Mouse (Mus musculus) kidney, embryonic 15.5 days (tissue): ENCODE data around the gene Ifna7. TPM values are rescaled to one million over a fixed set of nuclear protein-coding genes. Genes with fewer than 3 reads are reported as not detected.
A peak's percentile ranks its signal among the peaks of the same experiment; 100 is the strongest.

ENCODE experiments used
- ATAC-seq: fragments of 200-750 bp; cut with Nextera tagmentation; replicated peaks from 2 replicates; pipeline ENCODE4 v1.8.0; 2017; ENCODE audit warnings: moderate TSS enrichment; ENCODE audit not compliant: low FRiP score
- H3K27ac ChIP-seq: fragments of 300-500 bp; sonication (generic); 2 replicates; pipeline ENCODE4 v1.5.1; 2015; ENCODE audit warnings: mild to moderate bottlenecking, inconsistent platforms
- H3K27me3 ChIP-seq: fragments of 300-500 bp; sonication (generic); 2 replicates; pipeline ENCODE4 v1.6.1; 2015; ENCODE audit warnings: inconsistent platforms
- H3K36me3 ChIP-seq: fragments of 300-500 bp; sonication (generic); 2 replicates; pipeline ENCODE4 v1.6.1; 2015; ENCODE audit warnings: inconsistent platforms
- H3K4me1 ChIP-seq: fragments of 300-500 bp; sonication (generic); 2 replicates; pipeline ENCODE4 v1.6.1; 2015; ENCODE audit warnings: inconsistent platforms
- H3K4me2 ChIP-seq: fragments of 300-500 bp; sonication (generic); 2 replicates; pipeline ENCODE4 v1.6.1; 2015; ENCODE audit warnings: moderate library complexity, mild to moderate bottlenecking, inconsistent platforms
- H3K4me3 ChIP-seq: fragments of 300-500 bp; sonication (generic); replicated peaks from 2 replicates; pipeline ENCODE4 v1.5.1; 2015; ENCODE audit warnings: mild to moderate bottlenecking, inconsistent platforms
- H3K9ac ChIP-seq: fragments of 300-500 bp; sonication (generic); 2 replicates; pipeline ENCODE4 v1.6.1; 2015; ENCODE audit warnings: mild to moderate bottlenecking, inconsistent platforms
- H3K9me3 ChIP-seq: fragments of 300-500 bp; sonication (generic); replicated peaks from 2 replicates; pipeline ENCODE4 v1.6.1; 2016; ENCODE audit warnings: inconsistent platforms
- WGBS: fragments of 180-500 bp; shearing (Covaris S2); methylation state at CpG from one replicate; pipeline ENCODE4 v1.1.7; 2015; ENCODE audit warnings: mixed read lengths; 5-methylcytosine and 5-hydroxymethylcytosine counted together
- polyA plus RNA-seq: library from polyadenylated mRNA; unstranded; fragments of >200 nt; fragmentation: Nextera tagmentation; extraction: Ambion mirVana; gene quantifications from 2 replicates; pipeline ENCODE4 v1.2.1, GENCODE M21; 2015

Gene Ifna7
- polyA plus RNA-seq, 1 experiment from 2014 or later = not detected

- 97% methylated on average over 1 of the region's 1 CpGs for WGBS
- H3K4me2 ChIP-seq = no peak within 1 kb of the TSS
- no peak within 1 kb of the TSS for H3K9ac ChIP-seq
- H3K27ac ChIP-seq = no peak within 1 kb of the TSS
- H3K9me3 ChIP-seq = no peaks in the 10 kb centered on the region
- no peaks in the 10 kb centered on the region for H3K36me3 ChIP-seq
- ATAC-seq = no peak
- H3K4me1 ChIP-seq = no peaks in the 10 kb centered on the region
- H3K27me3 ChIP-seq = no peaks in the 10 kb centered on the region
- H3K4me3 ChIP-seq = no peak within 1 kb of the TSS
These were observed 33.7 kb downstream of the Ifna7 start, which contains the start of gene Ifna1 for GRCm38 (mm10) chr4:88849698-88850097. Gene Ifna1, plus strand, starts transcription at chr4:88850087.

DNA sequence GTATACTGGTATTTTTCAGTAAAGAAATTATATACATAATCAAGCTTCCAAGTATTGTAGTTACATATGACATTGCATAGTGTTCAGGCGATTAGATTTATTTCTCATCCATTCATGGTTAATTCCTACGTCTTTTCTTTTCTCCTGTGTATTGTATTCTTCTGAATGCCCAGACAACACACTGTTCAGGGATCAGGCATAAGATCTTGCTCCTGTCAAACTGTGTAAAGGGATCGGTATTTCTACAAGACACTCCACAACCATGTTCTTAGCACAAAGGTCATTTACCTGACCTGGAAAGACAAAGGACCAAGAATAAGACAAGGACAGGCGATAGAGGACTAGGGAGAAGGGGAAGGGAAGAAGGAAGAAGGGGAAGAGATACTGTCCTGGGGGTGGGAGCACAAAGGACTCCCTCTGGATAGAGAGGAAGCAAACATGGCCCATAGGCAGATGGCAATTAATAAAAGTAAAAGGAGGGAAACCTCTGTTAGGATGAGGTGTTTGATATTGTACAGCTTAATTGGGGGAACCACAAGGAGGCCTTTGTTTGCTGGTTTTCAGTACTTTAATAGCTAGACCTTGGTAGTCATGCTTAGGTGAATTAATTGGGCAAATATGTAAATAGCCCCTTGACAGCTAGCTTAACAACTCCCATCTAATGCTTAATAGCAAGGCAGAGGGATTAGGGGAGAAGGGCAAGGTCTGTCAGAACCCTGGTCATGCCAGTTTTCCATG, 35.2 kb downstream of the Ifna7 start:
- 68% methylated on average over 4 of the region's 4 CpGs for WGBS

DNA sequence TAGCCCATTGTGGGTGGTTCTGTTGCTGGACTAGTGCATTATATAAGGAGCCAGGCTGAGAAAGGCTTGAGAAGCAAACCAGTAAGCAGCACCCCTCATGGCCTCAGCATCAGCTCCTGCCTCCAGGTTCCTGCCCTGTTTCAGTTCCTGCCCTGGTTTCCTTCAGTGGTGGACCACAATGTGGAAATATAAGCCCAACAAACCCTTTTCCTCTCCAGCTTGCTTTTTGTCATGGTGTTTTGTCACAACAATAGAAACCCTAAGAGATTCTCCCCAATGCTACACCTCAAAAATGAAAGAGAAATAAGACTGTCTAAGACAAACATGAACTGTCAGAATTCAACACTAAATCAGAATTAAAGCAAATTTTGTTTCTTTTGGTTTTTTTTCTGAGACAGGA, 43.2 kb downstream of the Ifna7 start:
- Histone ChIP-seq H3K9me3 (no peaks in the 10 kb centered on the region), H3K9ac (no peak overlapping the region), H3K4me2 (no peak overlapping the region), H3K4me3 (no peak overlapping the region), H3K36me3 (no peaks in the 10 kb centered on the region), H3K27me3 (peaks cover 10% of the 10 kb centered on the region; the same call in 1 of the 2 replicates), H3K4me1 (peaks cover 6% of the 10 kb centered on the region), H3K27ac (no peak overlapping the region)
- no peak for ATAC-seq

More for the DNA sequence above, 35.2 kb downstream of the Ifna7 start:
- no peak overlapping the region for H3K4me2 ChIP-seq
- no peaks in the 10 kb centered on the region for H3K27me3 ChIP-seq
- H3K9ac ChIP-seq = no peak overlapping the region
- no peaks in the 10 kb centered on the region for H3K4me1 ChIP-seq
- H3K27ac ChIP-seq = no peak overlapping the region
- ATAC-seq = no peak
- H3K36me3 ChIP-seq = no peaks in the 10 kb centered on the region
- H3K4me3 ChIP-seq = no peak overlapping the region
- H3K9me3 ChIP-seq = no peaks in the 10 kb centered on the region

- 9% methylated on average over 7 of the region's 7 CpGs for WGBS
- H3K4me2 ChIP-seq = 0 out of 2 replicates have a peak overlapping the region, but pooled peaks have one; percentile 19
- ATAC-seq = no peak
- H3K9ac ChIP-seq = no peak overlapping the region
- H3K4me1 ChIP-seq = peaks cover 13% of the 10 kb centered on the region
- H3K9me3 ChIP-seq = no peaks in the 10 kb centered on the region
- H3K27ac ChIP-seq = peak overlapping the region; percentile 18; the same call in 1 of the 2 replicates
- H3K27me3 ChIP-seq = peaks cover 24% of the 10 kb centered on the region
- H3K4me3 ChIP-seq = no peak overlapping the region
- H3K36me3 ChIP-seq = no peaks in the 10 kb centered on the region
These were observed 47.3 kb downstream of the Ifna7 start for GRCm38 (mm10) chr4:88863309-88863708.

GRCm38 (mm10) chr4:88864599-88864998, 48.6 kb downstream of the Ifna7 start:
- Histone ChIP-seq H3K4me2 (no peak overlapping the region), H3K9ac (no peak overlapping the region), H3K36me3 (no peaks in the 10 kb centered on the region), H3K27ac (no peak overlapping the region), H3K27me3 (peaks cover 32% of the 10 kb centered on the region), H3K9me3 (no peaks in the 10 kb centered on the region), H3K4me3 (no peak overlapping the region), H3K4me1 (peaks cover 13% of the 10 kb centered on the region)
- no peak for ATAC-seq
- 68% methylated on average over 9 of the region's 9 CpGs for WGBS

DNA sequence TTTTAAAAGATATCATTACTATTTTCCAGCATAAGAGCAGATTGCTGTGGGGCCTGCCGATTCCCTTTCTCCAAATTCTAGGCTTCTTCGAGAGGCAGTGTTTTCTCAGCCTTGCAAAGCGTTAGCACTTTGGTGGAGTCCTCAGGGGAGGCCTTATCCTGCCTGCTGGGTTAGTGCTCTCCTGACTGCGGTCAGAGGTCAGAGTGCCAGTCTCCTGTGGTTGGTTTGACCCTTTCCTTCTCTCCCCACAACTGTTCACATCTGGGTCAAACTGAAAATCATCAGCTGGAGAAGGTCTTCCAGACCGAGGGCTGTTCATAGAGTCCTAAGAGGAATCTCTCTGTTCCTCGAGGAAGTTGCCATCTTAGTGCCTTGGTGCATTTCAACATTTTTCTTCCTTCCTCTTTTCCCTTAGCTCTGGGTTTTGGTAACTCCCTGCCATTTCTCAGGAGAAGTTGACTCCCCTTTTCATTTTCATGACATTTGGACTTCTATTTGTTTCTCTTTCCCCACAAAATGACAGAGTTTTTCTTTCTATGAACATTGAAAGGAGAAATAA, 49.1 kb downstream of the Ifna7 start:
- 49% methylated on average over 6 of the region's 6 CpGs for WGBS
- no peak overlapping the region for H3K27ac ChIP-seq
- H3K4me3 ChIP-seq = no peak overlapping the region
- no peak for ATAC-seq
- H3K9me3 ChIP-seq = no peaks in the 10 kb centered on the region
- peaks cover 35% of the 10 kb centered on the region for H3K27me3 ChIP-seq
- no peaks in the 10 kb centered on the region for H3K36me3 ChIP-seq
- H3K9ac ChIP-seq = no peak overlapping the region
- H3K4me1 ChIP-seq = peaks cover 13% of the 10 kb centered on the region
- H3K4me2 ChIP-seq = no peak overlapping the region

Other genes with a start within 250 kb of the Ifna7 start
- not detected in 2 replicates for gene Ifna14, start 244.4 kb upstream of the Ifna7 start, polyA plus RNA-seq
- not detected in 2 replicates for gene Ifna9, start 223.8 kb upstream of the Ifna7 start, polyA plus RNA-seq
- gene Ifna12, start 212.9 kb upstream of the Ifna7 start, polyA plus RNA-seq = not detected in 2 replicates
- not detected in 2 replicates for gene C87499, start 181.8 kb upstream of the Ifna7 start, polyA plus RNA-seq
- not detected in 2 replicates for gene Ifna13, start 171.8 kb upstream of the Ifna7 start, polyA plus RNA-seq
- not detected in 2 replicates for gene Ifna16, start 139.3 kb upstream of the Ifna7 start, polyA plus RNA-seq
- not detected in 2 replicates for gene Ifna2, start 132.3 kb upstream of the Ifna7 start, polyA plus RNA-seq
- not detected in 2 replicates for gene Ifnab, start 124.9 kb upstream of the Ifna7 start, polyA plus RNA-seq
- gene Gm26566, start 94.4 kb upstream of the Ifna7 start, polyA plus RNA-seq = 1.1 and 1.2 TPM in 2 replicates
- gene Klhl9, start 93.8 kb upstream of the Ifna7 start, polyA plus RNA-seq = 95.2 and 103 TPM in 2 replicates
- not detected in 2 replicates for gene Gm13271, start 61.4 kb upstream of the Ifna7 start, polyA plus RNA-seq
- gene Gm13283, start 56.1 kb upstream of the Ifna7 start, polyA plus RNA-seq = 0.30 and 0.49 TPM in 2 replicates
- 0.23 TPM in 1 of 2 replicates, not detected in the other for gene Gm13290, start 42.4 kb upstream of the Ifna7 start, polyA plus RNA-seq
- not detected in 2 replicates for gene Gm13289, start 39.3 kb upstream of the Ifna7 start, polyA plus RNA-seq
- 0.40 TPM in 1 of 2 replicates, not detected in the other for gene Gm13272, start 36.4 kb upstream of the Ifna7 start, polyA plus RNA-seq
- gene Ifnz, start 34.1 kb upstream of the Ifna7 start, polyA plus RNA-seq = 0.35 TPM in 1 of 2 replicates, not detected in the other
- not detected in 2 replicates for gene Gm13276, start 30.5 kb upstream of the Ifna7 start, polyA plus RNA-seq
- gene Gm13277, start 27.6 kb upstream of the Ifna7 start, polyA plus RNA-seq = not detected in 2 replicates
- not detected in 2 replicates for gene Gm13278, start 24.7 kb upstream of the Ifna7 start, polyA plus RNA-seq
- not detected in 2 replicates for gene Gm13275, start 21.7 kb upstream of the Ifna7 start, polyA plus RNA-seq
- not detected in 2 replicates for gene Gm13279, start 18.8 kb upstream of the Ifna7 start, polyA plus RNA-seq
- 1.0 and 1.2 TPM in 2 replicates for gene Gm13285, start 16.6 kb upstream of the Ifna7 start, polyA plus RNA-seq
- not detected in 2 replicates for gene Gm13287, start 13.0 kb upstream of the Ifna7 start, polyA plus RNA-seq
- 0.08 TPM in 1 of 2 replicates, not detected in the other for gene Gm13288, start 10.7 kb upstream of the Ifna7 start, polyA plus RNA-seq
- gene Ifna11, start 3.7 kb downstream of the Ifna7 start, polyA plus RNA-seq = not detected in 2 replicates
- gene Ifna6, start 11.2 kb downstream of the Ifna7 start, polyA plus RNA-seq = not detected in 2 replicates
- gene Ifna5, start 19.3 kb downstream of the Ifna7 start, polyA plus RNA-seq = not detected in 2 replicates
- gene Ifna4, start 25.6 kb downstream of the Ifna7 start, polyA plus RNA-seq = not detected in 2 replicates
- gene Ifna1, start 33.9 kb downstream of the Ifna7 start, polyA plus RNA-seq = not detected in 2 replicates
- gene Ifne, start 64.0 kb downstream of the Ifna7 start, polyA plus RNA-seq = not detected in 2 replicates